Mouse (Mus musculus) erythroblast, embryonic 14.5 days (primary cell): ENCODE data around the gene Ccl5.

Experiments
- GATA1 ChIP-seq: IDR thresholded peaks from 2 replicates; pipeline ENCODE4 v1.6.1; 2012; ENCODE audit warnings: low read length, inconsistent platforms, mixed read lengths
- TAL1 ChIP-seq: IDR thresholded peaks from 3 replicates; pipeline ENCODE4 v1.6.1; 2012; ENCODE audit warnings: low read length, inconsistent platforms, mixed read lengths

DNA sequence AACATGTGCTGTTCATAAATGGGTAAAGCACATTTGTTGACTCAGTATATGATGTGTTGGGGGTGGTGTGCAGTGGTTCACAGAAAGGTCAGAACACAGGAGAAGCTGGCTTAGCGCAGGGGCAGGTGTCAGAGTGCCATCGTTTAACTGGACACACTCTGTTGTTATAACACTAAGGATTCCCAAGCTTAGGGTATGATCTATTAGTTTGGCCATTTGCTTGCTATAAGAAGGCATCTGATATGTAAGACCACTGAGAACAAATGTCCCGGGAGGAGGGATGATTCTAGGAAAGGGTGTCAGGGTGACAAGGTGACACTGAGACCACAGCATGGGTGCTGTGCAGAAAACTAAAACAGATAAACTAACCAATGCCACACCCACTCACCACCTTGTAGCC lies 6.5 kb upstream of the Ccl5 start:
- TF ChIP-seq GATA1 (no peak), TAL1 (no peak)
